Mouse (Mus musculus) liver, embryonic 16.5 days (tissue): ENCODE data around the gene Senp7. TPM values are rescaled to one million over a fixed set of nuclear protein-coding genes. Genes with fewer than 3 reads are reported as not detected.
"Not testable (repeated sequence)": the region's sequence is repeated elsewhere in the genome, so short reads cannot be mapped to it uniquely, and the experiment has no call there.

Experiments used
- ATAC-seq: fragments of 200-750 bp; cut with Nextera tagmentation; 2 replicates; pipeline ENCODE4 v1.8.0; 2017; ENCODE audit warnings: low read depth, mild to moderate bottlenecking, moderate number of reproducible peaks, moderate library complexity
- H3K27ac ChIP-seq: fragments of 300-500 bp; sonication (generic); 2 replicates; pipeline ENCODE4 v1.5.1; 2014; ENCODE audit warnings: mild to moderate bottlenecking, low read length
- H3K27me3 ChIP-seq: fragments of 300-500 bp; sonication (generic); 2 replicates; pipeline ENCODE4 v1.6.1; 2014; ENCODE audit warnings: low read depth, low read length, mixed read lengths; ENCODE audit not compliant: control insufficient read depth, insufficient read depth
- H3K36me3 ChIP-seq: fragments of 300-500 bp; sonication (generic); 2 replicates; pipeline ENCODE4 v1.6.1; 2014; ENCODE audit warnings: mild to moderate bottlenecking; ENCODE audit not compliant: control insufficient read depth, insufficient read depth
- H3K4me1 ChIP-seq: fragments of 300-500 bp; sonication (generic); 2 replicates; pipeline ENCODE4 v1.6.1; 2014; ENCODE audit warnings: low read depth, low read length, mixed read lengths; ENCODE audit not compliant: control insufficient read depth
- H3K4me2 ChIP-seq: fragments of 300-500 bp; sonication (generic); 2 replicates; pipeline ENCODE4 v1.6.1; 2014; ENCODE audit warnings: low read depth, low read length, mixed read lengths
- H3K4me3 ChIP-seq: fragments of 300-500 bp; sonication (generic); 2 replicates; pipeline ENCODE4 v1.5.1; 2014; ENCODE audit warnings: low read depth, mild to moderate bottlenecking, low read length
- H3K9ac ChIP-seq: fragments of 300-500 bp; sonication (generic); 2 replicates; pipeline ENCODE4 v1.6.1; 2014; ENCODE audit warnings: low read depth, low read length
- H3K9me3 ChIP-seq: fragments of 300-500 bp; sonication (generic); replicated peaks from 2 replicates; pipeline ENCODE4 v1.6.1; 2016; ENCODE audit warnings: low read length; ENCODE audit not compliant: control insufficient read depth
- WGBS: fragments of 180-500 bp; shearing (Covaris S2); extraction: QIAGEN DNeasy Blood & Tissue Kit; methylation state at CpG from one replicate; pipeline ENCODE4 v1.1.7; 2014; ENCODE audit not compliant: insufficient replicate concordance; 5-methylcytosine and 5-hydroxymethylcytosine counted together
- polyA plus RNA-seq: library from polyadenylated mRNA; unstranded; fragments of >200 nt; fragmentation: Nextera tagmentation; extraction: Ambion mirVana; gene quantifications from 2 replicates; pipeline ENCODE4 v1.2.1, GENCODE M21; 2015

Gene Senp7
- polyA plus RNA-seq, 1 experiment from 2014 or later, result 16.0 TPM

DNA sequence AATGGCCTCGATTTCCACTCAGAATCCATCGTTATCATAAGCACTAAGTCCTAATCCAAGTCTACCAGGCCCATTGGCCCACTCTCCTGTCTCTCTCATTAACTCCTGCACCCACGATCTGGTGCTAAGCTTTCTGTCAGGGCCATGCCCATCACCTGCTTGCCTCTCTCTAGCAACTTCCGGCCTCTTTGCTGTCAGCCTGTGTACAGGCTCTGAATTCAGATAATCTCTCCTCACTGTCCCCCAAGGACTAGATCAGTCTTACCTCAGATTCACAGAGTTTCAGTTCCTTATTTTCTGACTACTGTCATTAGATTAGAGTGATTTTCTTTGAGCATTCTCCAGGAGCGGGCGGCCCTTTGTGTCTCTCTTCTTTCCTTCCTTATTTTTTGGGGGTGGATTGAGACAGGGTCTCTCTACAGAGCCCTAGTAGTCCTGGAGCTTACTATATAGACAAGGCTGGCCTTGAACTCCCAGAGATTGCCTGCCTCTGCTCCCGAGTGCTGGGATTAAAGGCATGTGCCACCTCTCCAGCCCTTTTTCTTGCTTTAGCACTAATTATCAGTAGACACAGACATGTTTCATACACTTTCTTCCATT is 14.0 kb downstream of the Senp7 start:
- Histone ChIP-seq H3K27ac (no peak overlapping the region), H3K27me3 (no peaks in the 10 kb centered on the region), H3K4me3 (no peak overlapping the region), H3K36me3 (no peaks in the 10 kb centered on the region), H3K4me1 (peaks cover 2% of the 10 kb centered on the region), H3K9ac (no peak overlapping the region), H3K9me3 (no peaks in the 10 kb centered on the region), H3K4me2 (no peak overlapping the region)
- no peak for ATAC-seq
- 43% methylated on average over 7 of the region's 7 CpGs for WGBS

DNA sequence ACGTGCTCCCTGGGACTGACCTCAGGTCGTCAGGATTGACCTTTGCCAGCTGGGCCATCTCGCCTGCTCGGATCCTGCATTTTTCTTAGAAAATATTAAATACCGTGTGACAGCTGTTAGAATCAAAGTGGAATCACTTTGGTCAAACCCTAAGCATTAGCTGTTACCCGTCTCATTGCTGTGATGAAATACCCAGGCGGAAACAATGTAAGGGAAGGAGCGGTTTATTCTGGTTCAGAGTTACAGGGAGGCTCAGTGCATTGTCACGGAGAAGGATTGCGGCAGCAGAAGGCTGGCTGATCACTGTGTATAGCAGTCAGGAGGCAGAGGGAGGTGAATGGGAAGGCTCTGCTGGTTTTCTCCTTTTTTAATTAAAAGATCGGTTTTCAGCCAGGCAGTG is 14.8 kb downstream of the Senp7 start:
- Histone ChIP-seq H3K9ac (no peak overlapping the region), H3K27ac (no peak overlapping the region), H3K9me3 (no peaks in the 10 kb centered on the region), H3K36me3 (no peaks in the 10 kb centered on the region), H3K4me2 (no peak overlapping the region), H3K4me1 (peaks cover 8% of the 10 kb centered on the region), H3K4me3 (no peak overlapping the region), H3K27me3 (no peaks in the 10 kb centered on the region)
- ATAC-seq, result no peak
- 74% methylated on average over 11 of the region's 11 CpGs for WGBS

- H3K4me2 ChIP-seq, result peak overlapping the region; percentile 78
- 2% methylated on average over 20 of the region's 20 CpGs for WGBS
- H3K27ac ChIP-seq, result peak overlapping the region; percentile 76
- no peaks in the 10 kb centered on the region for H3K36me3 ChIP-seq
- no peaks in the 10 kb centered on the region for H3K27me3 ChIP-seq
- H3K4me3 ChIP-seq, result peak overlapping the region; percentile 71
- peaks cover 21% of the 10 kb centered on the region for H3K4me1 ChIP-seq
- peak overlapping the region; percentile 74 for H3K9ac ChIP-seq
- no peaks in the 10 kb centered on the region for H3K9me3 ChIP-seq
- peak; percentile 80 for ATAC-seq
Observed at GRCm38 (mm10) chr16:56064334-56064990, 16.3 kb downstream of the Senp7 start.

DNA sequence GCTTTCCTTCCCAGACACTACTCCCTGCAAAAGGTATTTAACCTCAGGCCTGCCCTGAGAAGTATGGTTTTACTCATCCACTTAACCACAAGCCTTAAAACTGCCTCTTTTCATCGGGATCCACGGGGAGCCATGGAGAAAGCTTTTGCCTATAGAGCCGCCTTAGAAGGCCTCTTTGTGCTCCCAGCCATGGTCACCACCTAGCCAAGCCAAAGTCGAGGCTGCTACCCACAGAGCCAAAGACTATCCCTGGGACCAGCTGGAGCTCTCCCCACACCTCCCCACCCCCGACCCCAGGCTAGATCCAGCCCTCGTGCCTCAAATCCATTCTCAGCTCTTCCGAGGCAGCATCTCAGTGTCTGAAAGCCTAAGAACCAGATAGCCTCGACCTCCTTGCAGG is 18.0 kb downstream of the Senp7 start:
- no peaks in the 10 kb centered on the region for H3K36me3 ChIP-seq
- no peaks in the 10 kb centered on the region for H3K9me3 ChIP-seq
- H3K27ac ChIP-seq, result no peak overlapping the region
- 52% methylated on average over 8 of the region's 8 CpGs for WGBS
- H3K27me3 ChIP-seq, result no peaks in the 10 kb centered on the region
- peaks cover 29% of the 10 kb centered on the region for H3K4me1 ChIP-seq
- H3K4me2 ChIP-seq, result no peak overlapping the region
- H3K4me3 ChIP-seq, result no peak overlapping the region
- H3K9ac ChIP-seq, result no peak overlapping the region
- no peak for ATAC-seq

GRCm38 (mm10) chr16:56068523-56069070 is 20.5 kb downstream of the Senp7 start:
- no peak for ATAC-seq
- Histone ChIP-seq H3K27ac (peak overlapping the region; percentile 50; the same call in 1 of the 2 replicates), H3K4me3 (no peak overlapping the region), H3K9ac (no peak overlapping the region), H3K4me2 (no peak overlapping the region), H3K9me3 (no peaks in the 10 kb centered on the region), H3K4me1 (peaks cover 48% of the 10 kb centered on the region), H3K36me3 (no peaks in the 10 kb centered on the region), H3K27me3 (no peaks in the 10 kb centered on the region)
- WGBS, result 74% methylated on average over 6 of the region's 6 CpGs

DNA sequence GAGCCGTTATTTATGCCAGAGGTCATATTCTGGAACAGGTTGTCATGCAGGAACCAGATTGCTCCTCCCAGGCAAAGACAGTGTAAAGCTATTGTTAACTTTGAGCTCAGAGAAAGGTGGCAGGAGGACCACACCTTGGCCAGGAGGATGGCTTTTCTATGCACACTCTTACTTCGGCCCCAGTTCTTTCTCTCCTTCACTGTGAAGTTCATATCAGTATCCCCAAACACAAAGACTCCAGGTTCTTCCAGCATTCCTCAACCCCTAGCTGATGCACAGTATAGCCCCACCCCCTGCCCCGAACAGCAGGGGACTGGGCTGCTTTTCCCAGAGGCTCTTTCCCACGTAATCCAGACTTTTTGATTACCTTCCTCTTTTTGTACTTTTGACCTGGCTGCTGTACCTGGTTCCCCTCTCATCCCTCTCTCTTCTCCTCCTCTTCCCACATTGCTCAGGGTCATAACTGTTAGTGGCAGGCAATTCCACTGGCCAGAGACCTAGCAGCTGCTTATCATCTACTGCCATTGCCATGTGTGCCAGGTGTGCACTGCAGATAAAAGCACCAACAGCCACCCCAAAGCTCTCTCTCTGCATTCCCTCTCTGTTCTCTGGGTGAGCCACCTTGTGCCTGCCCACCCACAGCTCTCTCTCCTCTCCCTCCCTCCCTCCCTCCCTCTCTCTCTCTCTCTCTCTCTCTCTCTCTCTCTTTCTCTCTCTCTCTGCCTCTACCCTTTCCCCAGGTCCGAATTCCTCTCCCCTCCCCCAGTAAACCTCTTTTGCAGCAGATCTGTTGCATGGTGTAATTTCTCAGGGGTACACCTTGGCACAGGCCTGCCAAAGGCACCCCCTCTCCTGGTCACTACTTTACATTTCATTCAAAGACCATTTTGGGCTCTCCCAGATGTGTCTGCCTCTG is 23.4 kb downstream of the Senp7 start:
- Histone ChIP-seq H3K27ac (peak overlapping the region; percentile 97), H3K4me3 (peak overlapping the region; percentile 51), H3K27me3 (no peaks in the 10 kb centered on the region), H3K9ac (peak overlapping the region; percentile 68), H3K4me2 (peak overlapping the region; percentile 63), H3K9me3 (no peaks in the 10 kb centered on the region), H3K36me3 (no peaks in the 10 kb centered on the region), H3K4me1 (peaks cover 59% of the 10 kb centered on the region)
- ATAC-seq, result peak; percentile 92
- WGBS, result 18% methylated on average over 5 of the region's 5 CpGs

- ATAC-seq, result no peak
- peak overlapping the region; percentile 46 for H3K4me2 ChIP-seq
- peak overlapping the region; percentile 97 for H3K27ac ChIP-seq
- no peaks in the 10 kb centered on the region for H3K36me3 ChIP-seq
- no peaks in the 10 kb centered on the region for H3K27me3 ChIP-seq
- H3K9me3 ChIP-seq, result no peaks in the 10 kb centered on the region
- WGBS, result 73% methylated on average over 6 of the region's 6 CpGs
- H3K4me3 ChIP-seq, result no peak overlapping the region
- H3K9ac ChIP-seq, result peak overlapping the region; percentile 41
- H3K4me1 ChIP-seq, result peaks cover 61% of the 10 kb centered on the region
Observed at GRCm38 (mm10) chr16:56072533-56072932, 24.4 kb downstream of the Senp7 start.

- not testable (repeated sequence) for H3K9ac ChIP-seq
Observed at GRCm38 (mm10) chr16:56073150-56073549, 25.0 kb downstream of the Senp7 start.

More at GRCm38 (mm10) chr16:56073150-56073549, 25.0 kb downstream of the Senp7 start:
- not testable (repeated sequence) for H3K9me3 ChIP-seq, H3K36me3 ChIP-seq, H3K4me3 ChIP-seq, ATAC-seq, H3K27me3 ChIP-seq, H3K4me2 ChIP-seq
- peaks cover 55% of the 10 kb centered on the region for H3K4me1 ChIP-seq
- 88% methylated on average over 6 of the region's 6 CpGs for WGBS
- peak overlapping the region; percentile 97; the same call in 1 of the 2 replicates for H3K27ac ChIP-seq
